Mouse (Mus musculus) embryonic facial prominence, embryonic 14.5 days (tissue): ENCODE measurements around the gene Cyp2d11. TPM values are rescaled to one million over a fixed set of nuclear protein-coding genes. Genes with fewer than 3 reads are reported as not detected.
"Not testable (repeated sequence)": the region's sequence is repeated elsewhere in the genome, so short reads cannot be mapped to it uniquely, and the experiment has no call there.

Experiments used
- ATAC-seq: fragments of 200-750 bp; cut with Nextera tagmentation; 2 replicates; pipeline ENCODE4 v1.8.0; 2017; ENCODE audit warnings: low read depth, moderate number of reproducible peaks, moderate TSS enrichment
- DNase-seq: peaks from one replicate; pipeline ENCODE4 v3.0.0-alpha.2; 2015; ENCODE audit warnings: low spot score
- H3K27ac ChIP-seq: fragments of 300-500 bp; sonication (generic); replicated peaks from 2 replicates; pipeline ENCODE4 v1.5.1; 2014; ENCODE audit warnings: low read depth, mild to moderate bottlenecking, low read length, moderate library complexity
- H3K27me3 ChIP-seq: fragments of 300-500 bp; sonication (generic); replicated peaks from 2 replicates; pipeline ENCODE4 v1.6.1; 2014; ENCODE audit warnings: low read length; ENCODE audit not compliant: control insufficient read depth, insufficient read depth
- H3K36me3 ChIP-seq: fragments of 300-500 bp; sonication (generic); 2 replicates; pipeline ENCODE4 v1.6.1; 2014; ENCODE audit warnings: low read length, mixed read lengths; ENCODE audit not compliant: control insufficient read depth, insufficient read depth
- H3K4me1 ChIP-seq: fragments of 300-500 bp; sonication (generic); 2 replicates; pipeline ENCODE4 v1.6.1; 2014; ENCODE audit warnings: antibody characterized with exemption, low read length; ENCODE audit not compliant: control insufficient read depth, insufficient read depth
- H3K4me2 ChIP-seq: fragments of 300-500 bp; sonication (generic); 2 replicates; pipeline ENCODE4 v1.6.1; 2014; ENCODE audit warnings: low read depth, mild to moderate bottlenecking, low read length, moderate library complexity, mixed read lengths
- H3K4me3 ChIP-seq: fragments of 300-500 bp; sonication (generic); 2 replicates; pipeline ENCODE4 v1.5.1; 2014; ENCODE audit warnings: low read depth, mild to moderate bottlenecking, low read length
- H3K9ac ChIP-seq: fragments of 300-500 bp; sonication (generic); 2 replicates; pipeline ENCODE4 v1.6.1; 2014; ENCODE audit warnings: low read depth, mild to moderate bottlenecking, low read length, moderate library complexity, mixed read lengths
- H3K9me3 ChIP-seq: fragments of 300-500 bp; sonication (generic); 2 replicates; pipeline ENCODE4 v1.6.1; 2016; ENCODE audit warnings: low read length; ENCODE audit not compliant: control insufficient read depth
- WGBS: fragments of 180-500 bp; shearing (Covaris S2); extraction: QIAGEN DNeasy Blood & Tissue Kit; methylation state at CpG from one replicate; pipeline ENCODE4 v1.1.7; 2014; 5-methylcytosine and 5-hydroxymethylcytosine counted together
- polyA plus RNA-seq: library from polyadenylated mRNA; unstranded; fragments of >200 nt; fragmentation: Nextera tagmentation; extraction: Ambion mirVana; gene quantifications from 2 replicates; pipeline ENCODE4 v1.2.1, GENCODE M21; 2014

Gene Cyp2d11
- polyA plus RNA-seq, 1 experiment from 2014 or later, result not detected

GRCm38 (mm10) chr15:82395955-82396354 lies 2.1 kb upstream of the Cyp2d11 start:
- H3K4me3 ChIP-seq, H3K4me2 ChIP-seq, H3K27me3 ChIP-seq, H3K4me1 ChIP-seq, H3K27ac ChIP-seq, DNase-seq, H3K36me3 ChIP-seq, ATAC-seq, H3K9me3 ChIP-seq, H3K9ac ChIP-seq: not testable (repeated sequence)
- 81% methylated on average over 3 of the region's 3 CpGs for WGBS

- not testable (repeated sequence) for H3K4me2 ChIP-seq, H3K9me3 ChIP-seq, H3K9ac ChIP-seq, H3K4me3 ChIP-seq, DNase-seq, H3K27ac ChIP-seq, H3K27me3 ChIP-seq, H3K4me1 ChIP-seq, ATAC-seq, H3K36me3 ChIP-seq
- WGBS, result 79% methylated on average over 9 of the region's 10 CpGs
Measured at GRCm38 (mm10) chr15:82389916-82390315, 3.9 kb downstream of the Cyp2d11 start.

DNA sequence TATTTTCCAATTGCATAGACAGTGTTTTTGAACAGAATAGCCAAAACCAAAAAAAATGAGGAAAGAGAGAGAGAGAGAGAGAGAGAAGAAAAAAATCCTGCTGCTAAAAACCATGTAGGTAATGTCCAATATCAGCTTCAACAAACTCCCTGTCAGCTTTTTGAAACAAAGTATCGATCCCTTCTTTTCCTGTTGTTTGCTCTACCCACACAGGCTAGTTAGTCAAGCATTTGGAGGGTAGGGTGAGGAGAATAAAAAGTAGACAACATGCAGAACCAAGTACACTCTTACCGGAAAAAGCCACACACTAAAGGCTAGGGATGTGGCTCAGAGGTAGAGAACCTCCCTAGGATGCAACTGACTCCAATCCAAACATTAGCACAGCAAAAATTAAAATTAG lies 8.1 kb downstream of the Cyp2d11 start:
- ATAC-seq, result no peak
- 88% methylated on average over 2 of the region's 2 CpGs for WGBS
- no peak for DNase-seq
- no peak overlapping the region for H3K27ac ChIP-seq
- H3K9ac ChIP-seq, result no peak overlapping the region
- H3K4me3 ChIP-seq, result no peak overlapping the region
- no peaks in the 10 kb centered on the region for H3K27me3 ChIP-seq
- no peak overlapping the region for H3K4me2 ChIP-seq
- H3K4me1 ChIP-seq, result peaks cover 2% of the 10 kb centered on the region; the same call in 1 of the 2 replicates
- no peaks in the 10 kb centered on the region for H3K36me3 ChIP-seq
- no peaks in the 10 kb centered on the region for H3K9me3 ChIP-seq

DNA sequence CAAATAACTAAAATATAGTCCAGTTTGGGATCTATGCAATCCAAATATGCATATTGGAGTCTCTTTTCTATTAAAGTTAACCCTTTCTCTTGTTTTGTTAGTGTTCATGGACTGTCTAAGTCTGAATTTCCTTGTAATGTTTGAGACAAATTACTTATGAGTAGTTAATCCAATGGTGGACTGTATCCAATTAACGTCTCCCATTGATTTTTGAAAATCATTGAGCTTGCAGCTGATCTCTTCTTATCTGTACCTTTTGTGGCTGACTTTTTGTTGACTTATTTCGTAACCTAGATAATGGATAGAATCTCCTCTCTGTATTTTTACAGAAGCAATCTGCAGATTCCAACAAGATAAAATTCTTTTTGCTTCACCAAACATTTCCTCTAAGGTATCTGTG lies 11.4 kb downstream of the Cyp2d11 start:
- no peak overlapping the region for H3K27ac ChIP-seq
- 87% methylated on average over 2 of the region's 2 CpGs for WGBS
- H3K36me3 ChIP-seq, result no peaks in the 10 kb centered on the region
- peaks cover 14% of the 10 kb centered on the region for H3K4me1 ChIP-seq
- H3K27me3 ChIP-seq, result no peaks in the 10 kb centered on the region
- DNase-seq (no peak), ATAC-seq (no peak)
- H3K9ac ChIP-seq, result no peak overlapping the region
- H3K9me3 ChIP-seq, result no peaks in the 10 kb centered on the region
- no peak overlapping the region for H3K4me3 ChIP-seq
- no peak overlapping the region for H3K4me2 ChIP-seq

- H3K27ac ChIP-seq, result no peak overlapping the region
- H3K9ac ChIP-seq, result peak overlapping the region; percentile 72
- H3K4me2 ChIP-seq, result peak overlapping the region; percentile 69
- H3K27me3 ChIP-seq, result no peaks in the 10 kb centered on the region
- ATAC-seq (no peak), DNase-seq (no peak)
- no peaks in the 10 kb centered on the region for H3K9me3 ChIP-seq
- H3K36me3 ChIP-seq, result no peaks in the 10 kb centered on the region
- 30% methylated on average over 7 of the region's 7 CpGs for WGBS
- peak overlapping the region; percentile 50 for H3K4me3 ChIP-seq
- H3K4me1 ChIP-seq, result peaks cover 22% of the 10 kb centered on the region
Measured at GRCm38 (mm10) chr15:82380714-82381062, 13.1 kb downstream of the Cyp2d11 start.

- Histone ChIP-seq H3K4me3 (peak within 1 kb of the TSS; percentile 50), H3K9me3 (no peaks in the 10 kb centered on the region), H3K36me3 (no peaks in the 10 kb centered on the region), H3K4me2 (peak within 1 kb of the TSS; percentile 69), H3K27ac (peak within 1 kb of the TSS; percentile 84), H3K27me3 (no peaks in the 10 kb centered on the region), H3K4me1 (peaks cover 22% of the 10 kb centered on the region), H3K9ac (peak within 1 kb of the TSS; percentile 72)
- ATAC-seq (peak; percentile 82), DNase-seq (peak; percentile 85)
- WGBS, result 2% methylated on average over 17 of the region's 24 CpGs
Measured at GRCm38 (mm10) chr15:82379871-82380713, 13.7 kb downstream of the Cyp2d11 start, which contains the start of gene Cyp2d22. Cyp2d22 (minus strand) TSS chr15:82380260.

DNA sequence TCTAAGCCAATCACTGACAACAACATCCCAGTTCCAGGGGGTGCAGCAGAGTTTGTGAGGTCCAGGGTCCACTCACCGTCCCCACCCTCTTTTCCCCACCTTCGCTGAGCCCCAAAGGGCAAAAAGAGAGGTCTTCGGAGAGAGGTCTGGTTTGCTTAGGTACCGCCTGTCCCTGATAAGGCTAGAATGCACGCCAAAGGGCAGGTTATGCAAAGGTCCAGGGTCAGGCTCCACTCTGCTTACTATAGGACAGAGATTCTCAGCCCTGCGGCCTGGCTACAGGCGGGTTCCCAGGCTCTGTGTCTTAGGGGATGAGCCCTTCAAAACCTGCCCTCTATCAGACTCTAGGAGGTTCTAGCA lies 14.3 kb downstream of the Cyp2d11 start:
- peaks cover 22% of the 10 kb centered on the region for H3K4me1 ChIP-seq
- peak overlapping the region; percentile 84 for H3K27ac ChIP-seq
- peak overlapping the region; percentile 72 for H3K9ac ChIP-seq
- H3K27me3 ChIP-seq, result no peaks in the 10 kb centered on the region
- H3K4me2 ChIP-seq, result peak overlapping the region; percentile 69
- H3K36me3 ChIP-seq, result no peaks in the 10 kb centered on the region
- ATAC-seq, result no peak
- no peaks in the 10 kb centered on the region for H3K9me3 ChIP-seq
- no peak for DNase-seq
- peak overlapping the region; percentile 50 for H3K4me3 ChIP-seq
- 23% methylated on average over 7 of the region's 7 CpGs for WGBS

- peak overlapping the region; percentile 69; the same call in 1 of the 2 replicates for H3K4me2 ChIP-seq
- H3K4me3 ChIP-seq, result no peak overlapping the region
- peaks cover 22% of the 10 kb centered on the region for H3K4me1 ChIP-seq
- WGBS, result 48% methylated on average over 15 of the region's 15 CpGs
- no peaks in the 10 kb centered on the region for H3K27me3 ChIP-seq
- no peak overlapping the region for H3K9ac ChIP-seq
- DNase-seq, result no peak
- no peak for ATAC-seq
- no peaks in the 10 kb centered on the region for H3K9me3 ChIP-seq
- peak overlapping the region; percentile 23; the same call in 1 of the 2 replicates for H3K27ac ChIP-seq
- no peaks in the 10 kb centered on the region for H3K36me3 ChIP-seq
Measured at GRCm38 (mm10) chr15:82378261-82379180, 15.3 kb downstream of the Cyp2d11 start.
